Mouse (Mus musculus) bone marrow, adult 2 months (tissue): ENCODE data around the gene Vmn2r6.
"Not testable (repeated sequence)": the region's sequence is repeated elsewhere in the genome, so short reads cannot be mapped to it uniquely, and the experiment has no call there.

Experiments
- CTCF ChIP-seq: fragments of 200-500 bp; IDR thresholded peaks from 2 replicates; pipeline ENCODE4 v1.5.1; 2011; ENCODE audit warnings: low read length, control low read depth; ENCODE audit not compliant: control insufficient read depth, insufficient read depth
- POLR2A ChIP-seq: fragments of 200-500 bp; IDR thresholded peaks from 2 replicates; pipeline ENCODE4 v1.6.1; 2011; ENCODE audit warnings: low read depth, mild to moderate bottlenecking, control low read depth, low read length, borderline replicate concordance; ENCODE audit not compliant: control insufficient read depth

DNA sequence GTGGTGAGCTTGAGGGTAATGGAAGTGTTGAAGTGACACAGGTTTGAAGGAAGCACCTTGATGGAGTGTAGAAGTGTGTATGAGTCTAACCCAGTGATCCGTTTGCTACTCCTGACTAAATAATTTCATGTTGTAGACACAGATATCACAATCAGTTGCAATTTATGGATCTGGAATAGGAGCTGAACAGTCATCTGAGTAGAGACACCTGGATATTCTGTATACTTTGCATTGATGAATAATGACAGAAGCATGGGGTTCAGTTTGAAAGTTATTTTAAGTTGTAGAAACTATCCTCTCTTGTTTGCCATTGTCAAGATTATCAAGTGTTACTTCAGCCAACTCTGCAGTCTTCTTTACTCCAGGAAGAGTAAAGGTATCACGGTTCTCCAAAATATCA lies 55.9 kb downstream of the Vmn2r6 start, which contains the start of gene Vmn2r5:
- not testable (repeated sequence) for TF ChIP-seq CTCF, POLR2A
